Mouse (Mus musculus) hindbrain, embryonic 16.5 days (tissue): Measurements from ENCODE around the gene Hist2h2be. TPM values are rescaled to one million over a fixed set of nuclear protein-coding genes. Genes with fewer than 3 reads are reported as not detected.

Source experiments
- ATAC-seq: fragments of 200-750 bp; cut with Nextera tagmentation; 2 replicates; pipeline ENCODE4 v1.8.0; 2017; ENCODE audit warnings: moderate TSS enrichment, moderate library complexity
- H3K27ac ChIP-seq: fragments of 300-500 bp; sonication (generic); 2 replicates; pipeline ENCODE4 v1.5.1; 2014; ENCODE audit warnings: low read depth, mild to moderate bottlenecking, control low read depth, low read length, moderate library complexity
- H3K27me3 ChIP-seq: fragments of 300-500 bp; sonication (generic); replicated peaks from 2 replicates; pipeline ENCODE4 v1.6.1; 2014; ENCODE audit warnings: low read length; ENCODE audit not compliant: control insufficient read depth, insufficient read depth
- H3K36me3 ChIP-seq: fragments of 300-500 bp; sonication (generic); 2 replicates; pipeline ENCODE4 v1.6.1; 2014; ENCODE audit warnings: mild to moderate bottlenecking, low read length, moderate library complexity, mixed read lengths; ENCODE audit not compliant: control insufficient read depth, insufficient read depth
- H3K4me1 ChIP-seq: fragments of 300-500 bp; sonication (generic); 2 replicates; pipeline ENCODE4 v1.6.1; 2014; ENCODE audit warnings: low read depth, low read length; ENCODE audit not compliant: control insufficient read depth, insufficient read depth
- H3K4me2 ChIP-seq: fragments of 300-500 bp; sonication (generic); 2 replicates; pipeline ENCODE4 v1.6.1; 2014; ENCODE audit warnings: mild to moderate bottlenecking, low read length, control low read depth, moderate library complexity
- H3K4me3 ChIP-seq: fragments of 300-500 bp; sonication (generic); 2 replicates; pipeline ENCODE4 v1.5.1; 2014; ENCODE audit warnings: mild to moderate bottlenecking, low read length, control low read depth, moderate library complexity
- H3K9ac ChIP-seq: fragments of 300-500 bp; sonication (generic); 2 replicates; pipeline ENCODE4 v1.6.1; 2014; ENCODE audit warnings: low read depth, mild to moderate bottlenecking, control low read depth, low read length, moderate library complexity
- H3K9me3 ChIP-seq: fragments of 300-500 bp; sonication (generic); 2 replicates; pipeline ENCODE4 v1.6.1; 2014; ENCODE audit warnings: mild to moderate bottlenecking, low read length, moderate library complexity; ENCODE audit not compliant: control insufficient read depth
- WGBS: fragments of 180-500 bp; shearing (Covaris S2); extraction: QIAGEN DNeasy Blood & Tissue Kit; methylation state at CpG from one replicate; pipeline ENCODE4 v1.1.7; 2014; 5-methylcytosine and 5-hydroxymethylcytosine counted together
- polyA plus RNA-seq: library from polyadenylated mRNA; unstranded; fragments of >200 nt; fragmentation: Nextera tagmentation; extraction: Ambion mirVana; gene quantifications from 2 replicates; pipeline ENCODE4 v1.2.1, GENCODE M21; 2015

The Hist2h2be gene
- polyA plus RNA-seq, 1 experiment from 2014 or later = 4.9 TPM

DNA sequence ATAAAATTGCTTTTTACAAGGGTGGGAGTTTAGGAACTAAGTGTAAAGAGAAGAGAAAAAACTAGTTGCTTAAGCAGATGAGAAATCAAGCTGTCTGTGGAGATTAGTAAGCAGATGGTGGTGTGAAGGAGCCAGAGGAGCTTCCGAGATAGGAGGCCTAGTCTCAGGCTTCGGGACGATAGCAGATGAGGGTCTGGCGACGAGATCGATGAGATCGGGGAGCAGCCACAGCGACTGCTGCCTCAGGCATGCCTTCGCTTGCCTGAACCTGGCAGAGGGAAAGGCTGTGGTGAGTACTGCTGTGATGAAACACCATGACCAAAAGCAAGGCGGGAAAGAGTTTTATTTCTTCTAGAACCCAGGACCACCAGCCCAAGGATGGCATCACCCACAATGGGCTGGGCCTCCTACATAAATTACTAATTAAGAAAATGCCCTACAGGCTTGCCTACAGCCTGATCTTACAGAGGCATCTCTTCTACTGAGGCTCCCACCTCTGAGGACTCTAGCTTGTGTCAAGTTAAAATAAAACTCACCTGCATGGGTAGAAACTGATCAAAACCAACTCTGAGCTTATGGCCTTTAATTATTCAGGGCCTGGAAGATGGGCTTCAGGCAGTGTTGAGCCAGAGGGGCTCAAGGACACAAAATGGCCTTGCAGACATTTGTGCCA lies 33.9 kb downstream of the Hist2h2be start:
- peak; percentile 63 for ATAC-seq

GRCm38 (mm10) chr3:96255926-96256593 lies 35.1 kb downstream of the Hist2h2be start:
- H3K4me2 ChIP-seq = no peak overlapping the region
- no peak overlapping the region for H3K27ac ChIP-seq
- H3K4me1 ChIP-seq = no peaks in the 10 kb centered on the region
- 85% methylated on average over 5 of the region's 5 CpGs for WGBS
- no peak for ATAC-seq
- no peaks in the 10 kb centered on the region for H3K27me3 ChIP-seq
- no peaks in the 10 kb centered on the region for H3K9me3 ChIP-seq
- no peak overlapping the region for H3K9ac ChIP-seq
- H3K36me3 ChIP-seq = no peaks in the 10 kb centered on the region
- no peak overlapping the region for H3K4me3 ChIP-seq

More for the DNA sequence above, 33.9 kb downstream of the Hist2h2be start:
- no peaks in the 10 kb centered on the region for H3K9me3 ChIP-seq
- no peaks in the 10 kb centered on the region for H3K36me3 ChIP-seq
- H3K9ac ChIP-seq = no peak overlapping the region
- 65% methylated on average over 10 of the region's 10 CpGs for WGBS
- no peak overlapping the region for H3K4me3 ChIP-seq
- H3K4me1 ChIP-seq = no peaks in the 10 kb centered on the region
- H3K27me3 ChIP-seq = no peaks in the 10 kb centered on the region
- H3K4me2 ChIP-seq = no peak overlapping the region
- no peak overlapping the region for H3K27ac ChIP-seq

- Histone ChIP-seq H3K4me2 (no peak overlapping the region), H3K27me3 (no peaks in the 10 kb centered on the region), H3K4me3 (no peak overlapping the region), H3K9me3 (no peaks in the 10 kb centered on the region), H3K4me1 (peaks cover 7% of the 10 kb centered on the region), H3K27ac (no peak overlapping the region), H3K9ac (no peak overlapping the region), H3K36me3 (no peaks in the 10 kb centered on the region)
- ATAC-seq = no peak
- 84% methylated on average over 3 of the region's 3 CpGs for WGBS
Measured at GRCm38 (mm10) chr3:96257190-96257589, 36.3 kb downstream of the Hist2h2be start.

- WGBS = 91% methylated on average over 5 of the region's 5 CpGs
Measured at GRCm38 (mm10) chr3:96260220-96260619, 39.3 kb downstream of the Hist2h2be start.

DNA sequence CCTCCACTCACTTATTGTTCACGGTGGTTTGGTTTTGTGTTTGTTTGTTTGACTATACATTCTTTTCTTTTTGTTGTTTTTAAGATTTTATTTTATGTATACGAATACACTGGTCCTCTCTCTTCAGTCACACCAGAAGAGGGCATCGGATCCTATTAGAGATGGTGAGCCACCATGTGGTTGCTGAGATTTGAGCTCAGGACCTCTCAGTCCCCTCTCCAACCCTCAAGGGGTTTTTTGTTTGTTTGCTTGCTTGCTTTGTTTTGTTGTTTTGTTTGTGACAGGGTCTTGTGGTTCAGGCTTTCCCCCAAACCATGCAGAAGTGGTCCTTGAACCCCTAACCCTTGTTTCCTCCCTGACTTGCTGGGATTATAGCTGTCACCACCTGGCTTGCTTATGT lies 40.7 kb downstream of the Hist2h2be start:
- no peaks in the 10 kb centered on the region for H3K27me3 ChIP-seq
- H3K4me3 ChIP-seq = peak overlapping the region; percentile 65
- H3K27ac ChIP-seq = peak overlapping the region; percentile 97
- peaks cover 16% of the 10 kb centered on the region for H3K4me1 ChIP-seq
- ATAC-seq = no peak
- peak overlapping the region; percentile 83 for H3K9ac ChIP-seq
- no peaks in the 10 kb centered on the region for H3K36me3 ChIP-seq
- H3K9me3 ChIP-seq = no peaks in the 10 kb centered on the region
- WGBS = 47% methylated on average over 3 of the region's 3 CpGs
- peak overlapping the region; percentile 84 for H3K4me2 ChIP-seq

More at GRCm38 (mm10) chr3:96260220-96260619, 39.3 kb downstream of the Hist2h2be start:
- Histone ChIP-seq H3K27me3 (no peaks in the 10 kb centered on the region), H3K4me1 (peaks cover 16% of the 10 kb centered on the region), H3K9me3 (no peaks in the 10 kb centered on the region), H3K36me3 (no peaks in the 10 kb centered on the region), H3K27ac (no peak overlapping the region), H3K4me3 (no peak overlapping the region), H3K4me2 (no peak overlapping the region), H3K9ac (no peak overlapping the region)
- no peak for ATAC-seq

DNA sequence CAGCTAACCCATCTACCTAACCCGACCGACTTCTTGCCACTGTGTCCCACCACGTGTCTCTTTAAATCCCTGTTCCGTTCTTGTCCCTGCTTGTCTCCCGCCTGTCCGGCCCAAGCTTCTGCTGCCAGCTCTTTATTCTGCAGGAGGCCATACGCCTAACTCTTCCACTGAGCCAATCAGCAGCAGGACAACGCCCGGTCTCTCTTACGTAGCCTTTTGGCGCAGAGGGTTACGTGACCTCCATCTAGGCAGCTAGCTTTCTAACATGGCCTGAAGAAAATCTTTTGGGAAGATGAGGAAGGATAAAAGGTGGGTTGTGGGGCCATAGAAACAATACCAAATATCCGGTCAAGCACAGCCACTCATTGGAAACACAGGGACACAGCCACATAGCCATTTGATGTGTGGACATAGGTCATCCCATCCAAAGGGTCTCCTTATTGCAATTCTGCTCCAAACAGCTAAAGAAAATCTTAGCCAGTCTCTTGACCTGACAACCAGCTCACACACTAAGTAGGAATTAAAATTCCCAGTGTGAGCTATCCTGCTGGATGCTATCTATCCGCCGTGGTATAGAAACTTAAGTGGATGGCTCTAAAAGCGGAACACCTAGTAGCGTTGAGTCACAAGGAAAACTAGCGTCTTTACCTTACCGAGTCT lies 41.4 kb downstream of the Hist2h2be start:
- peak overlapping the region; percentile 65 for H3K4me3 ChIP-seq
- H3K4me1 ChIP-seq = peaks cover 16% of the 10 kb centered on the region
- no peaks in the 10 kb centered on the region for H3K36me3 ChIP-seq
- peak overlapping the region; percentile 83 for H3K9ac ChIP-seq
- no peaks in the 10 kb centered on the region for H3K27me3 ChIP-seq
- H3K9me3 ChIP-seq = no peaks in the 10 kb centered on the region
- ATAC-seq = peak; percentile 83
- WGBS = under 1% methylated on average over 19 of the region's 19 CpGs
- peak overlapping the region; percentile 97 for H3K27ac ChIP-seq
- peak overlapping the region; percentile 84 for H3K4me2 ChIP-seq

- Histone ChIP-seq H3K9ac (peak within 1 kb of the TSS; percentile 83), H3K27me3 (no peaks in the 10 kb centered on the region), H3K36me3 (no peaks in the 10 kb centered on the region), H3K27ac (peak within 1 kb of the TSS; percentile 97), H3K4me2 (peak within 1 kb of the TSS; percentile 84), H3K4me1 (peaks cover 19% of the 10 kb centered on the region), H3K9me3 (no peaks in the 10 kb centered on the region), H3K4me3 (peak within 1 kb of the TSS; percentile 65)
- WGBS = under 1% methylated on average over 40 of the region's 40 CpGs
- ATAC-seq = peak; percentile 93
Measured at GRCm38 (mm10) chr3:96262979-96263550, 42.1 kb downstream of the Hist2h2be start, which contains the start of gene Hist2h4. TSS of gene Hist2h4 (minus strand) at chr3:96263311.

GRCm38 (mm10) chr3:96263558-96264403 lies 42.9 kb downstream of the Hist2h2be start:
- 3% methylated on average over 27 of the region's 27 CpGs for WGBS
- Histone ChIP-seq H3K27me3 (no peaks in the 10 kb centered on the region), H3K36me3 (no peaks in the 10 kb centered on the region), H3K9ac (peak overlapping the region; percentile 66), H3K4me2 (peak overlapping the region; percentile 84), H3K4me1 (peaks cover 21% of the 10 kb centered on the region), H3K9me3 (no peaks in the 10 kb centered on the region), H3K27ac (peak overlapping the region; percentile 84), H3K4me3 (peak overlapping the region; percentile 65)
- ATAC-seq = peak; percentile 32; the same call in 1 of the 2 replicates
